Mouse (Mus musculus) E14TG2a.4 (cell line): ENCODE measurements around the gene Mettl5.

Source experiments
- CTCF ChIP-seq: conservative IDR thresholded peaks from 2 replicates; pipeline ENCODE4 v1.5.1; 2014; ENCODE audit warnings: low read length
- POU5F1 ChIP-seq: IDR thresholded peaks from 2 replicates; pipeline ENCODE4 v1.6.1; 2014; ENCODE audit warnings: low read length, borderline replicate concordance

DNA sequence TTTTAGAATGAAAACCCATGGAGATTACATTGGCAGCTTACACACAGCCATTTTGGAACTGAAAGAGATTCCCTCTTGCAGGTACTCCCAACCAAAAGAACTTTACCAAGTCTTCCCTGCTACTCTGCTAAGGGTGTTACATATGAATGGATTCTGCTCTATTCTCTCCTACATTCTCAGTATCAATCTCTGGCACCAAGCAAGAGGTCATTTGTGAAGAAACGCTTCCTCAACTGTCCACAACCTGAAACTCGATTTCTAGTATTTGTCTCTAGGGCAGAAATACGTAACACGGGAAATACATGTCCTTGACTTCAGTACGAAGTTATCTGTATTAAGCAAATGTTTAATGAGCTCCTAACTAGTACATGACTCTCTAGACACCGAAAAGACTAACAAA lies 834 bp downstream of the Mettl5 start:
- TF ChIP-seq CTCF (no peak), POU5F1 (no peak)
